Mouse (Mus musculus) layer of hippocampus, postnatal 14 days (tissue): ENCODE measurements around the gene Drg2. TPM values are rescaled to one million over a fixed set of nuclear protein-coding genes. Genes with fewer than 3 reads are reported as not detected.

Experiments used
- DNase-seq, 2 experiments: peaks; one replicate each; pipeline ENCODE4 v3.0.0; 2021 to 2022; ENCODE audit warnings: low spot score in 2 of 2, mixed read lengths in 1 of 2
- total RNA-seq, 2 experiments: library from RNA; stranded (reverse); gene quantifications; 2 replicates each; pipeline ENCODE4 v1.2.3; 2021

Drg2 gene
- total RNA-seq, 2 experiments from 2014 or later: 71.9 to 76.9 TPM

DNA sequence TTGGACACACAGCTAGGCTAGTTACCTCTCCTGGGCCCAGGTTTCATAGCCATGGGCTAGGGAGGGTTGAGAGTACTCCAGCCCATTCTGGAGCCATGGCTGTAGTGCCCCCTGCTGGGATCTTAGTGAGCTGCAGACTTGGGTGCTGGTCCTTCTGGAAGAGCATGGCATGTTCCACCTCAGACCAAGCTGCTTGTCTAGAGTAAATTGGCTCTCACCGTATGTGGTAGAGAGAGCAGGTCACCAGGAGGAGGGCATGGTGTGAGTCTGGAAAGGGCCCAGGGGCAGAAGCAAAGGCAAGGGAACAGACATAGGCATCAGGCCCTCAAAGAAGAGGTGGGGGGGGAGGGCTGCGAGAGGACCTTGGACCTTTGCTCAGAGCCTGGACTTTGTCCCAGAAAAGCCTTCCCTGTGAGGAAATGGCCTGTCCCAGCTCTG, 11.6 kb downstream of the Drg2 start:
- DNase-seq: peak in 1 of 2 experiments; percentile 16

- no peak for DNase-seq
Measured at GRCm38 (mm10) chr11:60469039-60469438, 14.6 kb downstream of the Drg2 start, which contains the start of gene Myo15. Gene Myo15, plus strand, starts transcription at chr11:60469339.

DNA sequence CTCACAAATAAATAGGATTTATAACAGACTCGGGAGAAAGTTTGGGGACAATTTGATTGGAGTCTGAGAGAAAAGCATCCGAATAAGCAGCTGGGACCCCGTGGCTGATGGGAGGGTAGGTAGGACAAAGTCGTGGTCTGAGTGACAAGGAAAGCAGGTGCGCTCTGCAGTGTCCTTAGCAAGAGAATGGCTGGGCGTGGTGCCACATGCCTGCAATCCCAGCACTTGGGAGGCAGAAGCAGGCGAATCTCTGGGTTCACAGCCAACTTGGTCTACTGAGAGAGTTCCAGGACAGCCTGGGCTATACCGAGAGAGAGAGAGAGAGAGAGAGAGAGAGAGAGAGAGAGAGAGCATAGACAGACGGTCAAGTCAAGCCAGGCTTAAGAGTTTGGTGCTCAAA, 16.4 kb downstream of the Drg2 start:
- DNase-seq: no peak

DNA sequence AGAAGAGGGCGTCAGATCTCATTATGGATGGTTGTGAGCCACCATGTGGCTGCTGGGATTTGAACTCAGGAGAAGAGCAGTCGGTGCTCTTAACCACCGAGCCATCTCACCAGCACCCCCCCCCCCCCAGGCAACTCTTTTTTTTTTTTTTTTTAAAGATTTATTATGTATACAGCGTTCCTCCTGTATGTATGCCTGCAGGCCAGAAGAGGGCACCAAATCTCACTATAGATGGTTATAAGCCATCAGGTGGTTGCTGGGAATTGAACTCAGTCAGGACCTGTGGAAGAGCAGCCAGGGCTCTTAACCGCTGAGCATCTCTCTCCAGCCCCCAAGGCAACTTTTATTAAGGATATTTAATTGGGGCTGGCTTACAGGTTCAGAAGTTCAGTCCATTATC, 20.1 kb downstream of the Drg2 start:
- DNase-seq: no peak

- no peak for DNase-seq
Measured at GRCm38 (mm10) chr11:60475668-60476362, 21.4 kb downstream of the Drg2 start.

DNA sequence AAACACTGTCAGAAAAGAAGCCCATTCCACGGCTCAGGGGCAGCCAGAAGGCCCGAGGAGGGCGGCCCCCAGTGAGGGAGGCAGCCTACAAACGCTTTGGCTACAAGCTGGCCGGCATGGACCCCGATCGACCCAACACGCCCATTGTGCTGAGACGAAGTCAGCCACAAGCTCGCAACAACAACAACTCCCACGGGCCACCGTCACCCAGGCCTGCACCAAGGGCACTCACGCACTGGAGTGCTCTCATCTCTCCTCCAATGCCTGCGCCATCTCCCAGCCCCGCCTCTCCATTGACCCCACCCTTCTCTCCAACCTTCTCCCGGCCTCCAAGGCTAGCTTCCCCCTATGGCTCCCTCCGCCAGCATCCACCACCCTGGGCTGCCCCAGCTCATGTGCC, 23.7 kb downstream of the Drg2 start:
- no peak for DNase-seq

GRCm38 (mm10) chr11:60486267-60486666, 31.9 kb downstream of the Drg2 start:
- no peak for DNase-seq

DNA sequence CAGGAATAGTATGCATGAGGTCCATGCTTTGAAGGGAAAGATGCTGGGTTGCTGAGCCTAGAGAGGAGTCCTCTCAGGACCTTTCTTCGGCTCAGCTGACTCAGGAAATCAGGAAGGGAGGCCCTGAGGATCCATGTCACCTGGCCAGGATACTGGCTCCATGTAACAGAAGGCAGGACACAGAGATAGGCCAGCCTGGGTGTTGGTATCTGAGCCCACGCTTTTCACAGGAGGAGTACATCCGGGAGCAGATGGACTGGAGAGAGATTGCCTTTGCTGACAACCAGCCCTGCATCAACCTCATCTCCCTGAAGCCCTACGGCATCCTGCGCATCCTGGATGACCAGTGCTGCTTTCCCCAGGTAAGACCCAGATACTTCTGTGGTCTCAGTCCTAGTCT, 38.3 kb downstream of the Drg2 start:
- DNase-seq: no peak

DNA sequence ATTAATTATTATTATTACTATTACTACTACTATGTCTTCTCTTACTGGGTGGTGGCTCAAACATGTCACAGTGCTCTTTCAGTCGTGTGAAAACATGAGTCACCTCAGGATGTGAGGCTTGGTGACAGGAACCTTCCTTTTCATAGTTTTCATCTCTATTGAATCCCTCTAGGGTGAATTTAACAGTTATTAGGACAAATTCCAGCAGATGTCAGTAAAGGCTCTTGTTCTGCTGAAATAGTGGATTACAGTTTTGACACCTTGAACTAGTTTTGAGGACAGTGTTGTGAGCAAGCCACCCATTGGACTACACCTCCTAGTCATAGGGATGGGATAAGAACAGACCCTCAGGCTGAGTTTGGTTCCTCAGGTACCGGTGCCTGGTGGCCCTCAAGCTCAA, 41.3 kb downstream of the Drg2 start:
- DNase-seq: no peak

DNA sequence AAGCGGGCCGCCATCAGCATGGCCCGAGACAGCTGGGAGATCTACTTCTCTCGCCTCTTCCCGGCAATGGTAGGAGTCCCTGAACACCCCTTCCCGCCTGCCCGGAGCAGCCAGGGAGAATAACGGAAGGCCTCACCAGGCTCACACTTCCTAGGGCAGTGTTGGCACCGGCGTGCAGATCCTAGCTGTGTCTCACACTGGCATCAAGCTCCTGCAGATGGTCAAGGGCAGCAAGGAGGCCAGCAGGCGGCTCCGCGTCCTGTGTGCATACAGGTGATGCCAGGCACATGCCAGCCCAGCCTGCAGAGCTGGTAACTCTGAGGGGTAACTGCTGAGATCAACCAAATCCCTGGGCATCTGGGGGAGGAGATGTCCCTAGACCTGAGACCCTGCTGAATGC, 52.9 kb downstream of the Drg2 start:
- DNase-seq: no peak

GRCm38 (mm10) chr11:60508950-60509349, 54.6 kb downstream of the Drg2 start:
- no peak for DNase-seq

DNA sequence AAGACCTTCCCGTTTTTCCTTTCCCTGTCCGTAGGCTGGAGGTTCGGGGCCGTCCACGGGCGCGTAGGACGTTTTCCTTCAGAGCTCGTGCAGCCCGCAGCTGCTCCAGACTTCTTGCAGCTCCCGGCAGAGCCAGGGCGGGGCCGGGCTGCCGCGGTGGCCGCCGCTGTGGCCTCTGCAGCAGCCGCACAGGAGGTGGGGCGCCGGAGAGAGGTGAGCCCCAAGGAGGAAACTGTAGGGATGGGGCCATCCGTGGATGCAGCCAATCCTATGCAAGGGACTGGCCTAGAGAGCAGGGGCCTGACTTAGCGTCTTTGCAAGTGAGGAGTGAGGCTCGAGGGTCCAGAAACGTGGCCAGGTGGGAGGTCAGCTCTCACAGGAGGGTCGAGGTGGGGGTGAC, 55.1 kb downstream of the Drg2 start:
- DNase-seq: no peak

- DNase-seq: no peak
Measured at GRCm38 (mm10) chr11:60511893-60512292, 57.5 kb downstream of the Drg2 start.

- DNase-seq: no peak
Measured at GRCm38 (mm10) chr11:60512520-60512919, 58.1 kb downstream of the Drg2 start.

- no peak for DNase-seq
Measured at GRCm38 (mm10) chr11:60514941-60515340, 60.5 kb downstream of the Drg2 start.

GRCm38 (mm10) chr11:60518305-60518704, 63.9 kb downstream of the Drg2 start:
- no peak for DNase-seq

Other genes starting within 250 kb of the Drg2 start
- gene Srebf1, start 232.0 kb upstream of the Drg2 start, total RNA-seq: 10 to 100 TPM; 53.2 to 55.2 TPM
- 100 to 1,000 TPM; 140 to 147 TPM for gene Tom1l2, start 101.7 kb upstream of the Drg2 start, total RNA-seq
- gene Drc3, start 101.3 kb upstream of the Drg2 start, total RNA-seq: 1 to 10 TPM; 5.2 to 7.3 TPM
- gene Gid4, start 37.4 kb upstream of the Drg2 start, total RNA-seq: 10 to 100 TPM; 40.1 to 40.5 TPM
- gene Atpaf2, start 36.1 kb upstream of the Drg2 start, total RNA-seq: 10 to 100 TPM; 28.7 to 29.1 TPM
- under 1 TPM; 0.12 to 0.19 TPM for gene Myo15, start 14.7 kb downstream of the Drg2 start, total RNA-seq
- gene Alkbh5, start 81.8 kb downstream of the Drg2 start, total RNA-seq: 10 to 100 TPM; 44.7 to 46.2 TPM
- gene Llgl1, start 245.1 kb downstream of the Drg2 start, total RNA-seq: 10 to 100 TPM; 51.1 to 57.0 TPM